Mouse (Mus musculus) hindbrain, embryonic 13.5 days (tissue): ENCODE measurements around the gene Gpr26. TPM values are rescaled to one million over a fixed set of nuclear protein-coding genes. Genes with fewer than 3 reads are reported as not detected.

ENCODE experiments used
- ATAC-seq: fragments of 200-750 bp; cut with Nextera tagmentation; 2 replicates; pipeline ENCODE4 v1.8.0; 2017; ENCODE audit warnings: moderate TSS enrichment; ENCODE audit not compliant: low FRiP score
- H3K27ac ChIP-seq: fragments of 300-500 bp; sonication (generic); 2 replicates; pipeline ENCODE4 v1.5.1; 2015; ENCODE audit warnings: inconsistent platforms, mild to moderate bottlenecking, moderate library complexity
- H3K27me3 ChIP-seq: fragments of 300-500 bp; sonication (generic); 2 replicates; pipeline ENCODE4 v1.6.1; 2015; ENCODE audit warnings: mild to moderate bottlenecking, inconsistent platforms
- H3K36me3 ChIP-seq: fragments of 300-500 bp; sonication (generic); 2 replicates; pipeline ENCODE4 v1.6.1; 2015; ENCODE audit warnings: mild to moderate bottlenecking, inconsistent platforms
- H3K4me1 ChIP-seq: fragments of 300-500 bp; sonication (generic); replicated peaks from 2 replicates; pipeline ENCODE4 v1.6.1; 2015; ENCODE audit warnings: inconsistent platforms
- H3K4me2 ChIP-seq: fragments of 300-500 bp; sonication (generic); 2 replicates; pipeline ENCODE4 v1.6.1; 2015; ENCODE audit warnings: inconsistent platforms, mild to moderate bottlenecking, moderate library complexity
- H3K4me3 ChIP-seq: fragments of 300-500 bp; sonication (generic); 2 replicates; pipeline ENCODE4 v1.5.1; 2015; ENCODE audit warnings: mild to moderate bottlenecking, inconsistent platforms
- H3K9ac ChIP-seq: fragments of 300-500 bp; sonication (generic); 2 replicates; pipeline ENCODE4 v1.6.1; 2015; ENCODE audit warnings: mild to moderate bottlenecking, inconsistent platforms
- H3K9me3 ChIP-seq: fragments of 300-500 bp; sonication (generic); 2 replicates; pipeline ENCODE4 v1.6.1; 2016; ENCODE audit warnings: inconsistent platforms
- WGBS: fragments of 180-500 bp; shearing (Covaris S2); methylation state at CpG from one replicate; pipeline ENCODE4 v1.1.7; 2015; 5-methylcytosine and 5-hydroxymethylcytosine counted together
- polyA plus RNA-seq: library from polyadenylated mRNA; unstranded; fragments of >200 nt; fragmentation: Nextera tagmentation; extraction: Ambion mirVana; gene quantifications from 2 replicates; pipeline ENCODE4 v1.2.1, GENCODE M21; 2015

The Gpr26 gene
- polyA plus RNA-seq: 1.4 and 1.8 TPM in 2 replicates

GRCm38 (mm10) chr7:131966023-131966915, at the start of gene Gpr26:
TSS of gene Gpr26 (plus strand) at chr7:131966460.
- WGBS: under 1% methylated on average over 32 of the region's 32 CpGs
- ATAC-seq: peak; percentile 79
- H3K9ac ChIP-seq: peak within 1 kb of the TSS; percentile 85

GRCm38 (mm10) chr7:131917384-131917783, 48.9 kb upstream of the Gpr26 start:
- Histone ChIP-seq H3K4me3 (no peak overlapping the region), H3K4me1 (peaks cover 4% of the 10 kb centered on the region; the same call in 1 of the 2 replicates), H3K9ac (no peak overlapping the region), H3K4me2 (no peak overlapping the region), H3K27ac (no peak overlapping the region), H3K9me3 (no peaks in the 10 kb centered on the region), H3K36me3 (no peaks in the 10 kb centered on the region), H3K27me3 (peaks cover 5% of the 10 kb centered on the region; the same call in 1 of the 2 replicates)
- no peak for ATAC-seq
- 64% methylated on average over 7 of the region's 7 CpGs for WGBS

More at GRCm38 (mm10) chr7:131966023-131966915, at the start of gene Gpr26:
- peak within 1 kb of the TSS; percentile 61 for H3K4me3 ChIP-seq
- peaks cover 48% of the 10 kb centered on the region for H3K4me1 ChIP-seq
- peak within 1 kb of the TSS; percentile 82 for H3K4me2 ChIP-seq
- no peaks in the 10 kb centered on the region for H3K36me3 ChIP-seq
- H3K27me3 ChIP-seq: peaks cover 40% of the 10 kb centered on the region
- H3K27ac ChIP-seq: peak within 1 kb of the TSS; percentile 88
- no peaks in the 10 kb centered on the region for H3K9me3 ChIP-seq

GRCm38 (mm10) chr7:131927288-131928050, 38.8 kb upstream of the Gpr26 start:
- WGBS: 24% methylated on average over 9 of the region's 9 CpGs

GRCm38 (mm10) chr7:131937611-131938010, 28.6 kb upstream of the Gpr26 start:
- H3K27me3 ChIP-seq: no peaks in the 10 kb centered on the region
- no peak overlapping the region for H3K4me2 ChIP-seq
- H3K9me3 ChIP-seq: peaks cover 9% of the 10 kb centered on the region
- WGBS: 86% methylated on average over 3 of the region's 3 CpGs
- no peak overlapping the region for H3K27ac ChIP-seq
- no peaks in the 10 kb centered on the region for H3K36me3 ChIP-seq
- H3K4me1 ChIP-seq: no peaks in the 10 kb centered on the region
- no peak for ATAC-seq
- H3K9ac ChIP-seq: no peak overlapping the region
- H3K4me3 ChIP-seq: no peak overlapping the region

More at GRCm38 (mm10) chr7:131927288-131928050, 38.8 kb upstream of the Gpr26 start:
- H3K4me3 ChIP-seq: no peak overlapping the region
- H3K4me1 ChIP-seq: peaks cover 21% of the 10 kb centered on the region
- H3K9me3 ChIP-seq: peaks cover under 1% of the 10 kb centered on the region; the same call in 1 of the 2 replicates
- no peaks in the 10 kb centered on the region for H3K27me3 ChIP-seq
- H3K9ac ChIP-seq: no peak overlapping the region
- no peaks in the 10 kb centered on the region for H3K36me3 ChIP-seq
- no peak overlapping the region for H3K27ac ChIP-seq
- H3K4me2 ChIP-seq: no peak overlapping the region
- ATAC-seq: no peak

- Histone ChIP-seq H3K4me2 (no peak overlapping the region), H3K4me1 (peaks cover 8% of the 10 kb centered on the region; the same call in 1 of the 2 replicates), H3K27ac (no peak overlapping the region), H3K4me3 (no peak overlapping the region), H3K27me3 (peaks cover 6% of the 10 kb centered on the region; the same call in 1 of the 2 replicates), H3K36me3 (no peaks in the 10 kb centered on the region), H3K9ac (no peak overlapping the region), H3K9me3 (no peaks in the 10 kb centered on the region)
- no peak for ATAC-seq
- WGBS: 73% methylated on average over 5 of the region's 5 CpGs
Observed at GRCm38 (mm10) chr7:131951131-131951530, 15.1 kb upstream of the Gpr26 start.

- 35% methylated on average over 3 of the region's 3 CpGs for WGBS
- H3K4me1 ChIP-seq: peaks cover 8% of the 10 kb centered on the region; the same call in 1 of the 2 replicates
- no peak overlapping the region for H3K27ac ChIP-seq
- H3K9ac ChIP-seq: no peak overlapping the region
- H3K36me3 ChIP-seq: no peaks in the 10 kb centered on the region
- H3K4me2 ChIP-seq: no peak overlapping the region
- no peak for ATAC-seq
- H3K27me3 ChIP-seq: peaks cover 6% of the 10 kb centered on the region; the same call in 1 of the 2 replicates
- H3K9me3 ChIP-seq: no peaks in the 10 kb centered on the region
- H3K4me3 ChIP-seq: no peak overlapping the region
Observed at GRCm38 (mm10) chr7:131953402-131953801, 12.9 kb upstream of the Gpr26 start.

GRCm38 (mm10) chr7:131958705-131959104, 7.6 kb upstream of the Gpr26 start:
- H3K4me3 ChIP-seq: no peak overlapping the region
- 0 out of 2 replicates have a peak, but pooled peaks cover 2% of the 10 kb centered on the region for H3K27me3 ChIP-seq
- H3K27ac ChIP-seq: no peak overlapping the region
- no peak overlapping the region for H3K9ac ChIP-seq
- H3K4me2 ChIP-seq: no peak overlapping the region
- no peaks in the 10 kb centered on the region for H3K9me3 ChIP-seq
- peaks cover 5% of the 10 kb centered on the region for H3K4me1 ChIP-seq
- H3K36me3 ChIP-seq: no peaks in the 10 kb centered on the region
- ATAC-seq: no peak
- 62% methylated on average over 1 of the region's 1 CpGs for WGBS

- Histone ChIP-seq H3K9me3 (no peaks in the 10 kb centered on the region), H3K27ac (no peak overlapping the region), H3K4me1 (peaks cover 8% of the 10 kb centered on the region), H3K27me3 (peaks cover 11% of the 10 kb centered on the region), H3K36me3 (no peaks in the 10 kb centered on the region), H3K4me3 (no peak overlapping the region), H3K9ac (no peak overlapping the region), H3K4me2 (no peak overlapping the region)
- ATAC-seq: no peak
- 41% methylated on average over 6 of the region's 6 CpGs for WGBS
Observed at GRCm38 (mm10) chr7:131960551-131960950, 5.7 kb upstream of the Gpr26 start.

GRCm38 (mm10) chr7:131966916-131967494, 745 bp downstream of the Gpr26 start:
- H3K4me3 ChIP-seq: peak overlapping the region; percentile 61
- ATAC-seq: peak; percentile 74
- H3K4me2 ChIP-seq: peak overlapping the region; percentile 82
- 5% methylated on average over 57 of the region's 57 CpGs for WGBS
- H3K27ac ChIP-seq: peak overlapping the region; percentile 88
- no peaks in the 10 kb centered on the region for H3K36me3 ChIP-seq
- peaks cover 40% of the 10 kb centered on the region for H3K27me3 ChIP-seq
- H3K9ac ChIP-seq: peak overlapping the region; percentile 85
- H3K9me3 ChIP-seq: no peaks in the 10 kb centered on the region
- peaks cover 48% of the 10 kb centered on the region for H3K4me1 ChIP-seq

- H3K4me2 ChIP-seq: peak overlapping the region; percentile 82
- H3K9ac ChIP-seq: no peak overlapping the region
- peaks cover 35% of the 10 kb centered on the region for H3K27me3 ChIP-seq
- H3K9me3 ChIP-seq: no peaks in the 10 kb centered on the region
- H3K36me3 ChIP-seq: no peaks in the 10 kb centered on the region
- peaks cover 50% of the 10 kb centered on the region for H3K4me1 ChIP-seq
- no peak for ATAC-seq
- H3K27ac ChIP-seq: no peak overlapping the region; the same call in 1 of the 2 replicates
- 70% methylated on average over 3 of the region's 3 CpGs for WGBS
- peak overlapping the region; percentile 7; the same call in 1 of the 2 replicates for H3K4me3 ChIP-seq
Observed at GRCm38 (mm10) chr7:131970255-131970654, 4.0 kb downstream of the Gpr26 start.

GRCm38 (mm10) chr7:131975867-131976266, 9.6 kb downstream of the Gpr26 start:
- Histone ChIP-seq H3K27me3 (0 out of 2 replicates have a peak, but pooled peaks cover 3% of the 10 kb centered on the region), H3K9ac (no peak overlapping the region), H3K4me2 (no peak overlapping the region), H3K4me1 (peaks cover 27% of the 10 kb centered on the region), H3K9me3 (no peaks in the 10 kb centered on the region), H3K36me3 (no peaks in the 10 kb centered on the region), H3K4me3 (no peak overlapping the region), H3K27ac (no peak overlapping the region)
- 61% methylated on average over 6 of the region's 6 CpGs for WGBS
- no peak for ATAC-seq
